Mouse (Mus musculus) G1E (cell line): ENCODE results near the gene Klhl42.

ENCODE experiments used
- CTCF ChIP-seq: IDR thresholded peaks from 2 replicates; pipeline ENCODE4 v1.5.1; 2012; ENCODE audit warnings: low read depth, low read length, inconsistent platforms, mixed read lengths
- GATA2 ChIP-seq: IDR thresholded peaks from 2 replicates; pipeline ENCODE4 v1.6.1; 2012; ENCODE audit warnings: low read depth, low read length, inconsistent platforms, borderline replicate concordance

DNA sequence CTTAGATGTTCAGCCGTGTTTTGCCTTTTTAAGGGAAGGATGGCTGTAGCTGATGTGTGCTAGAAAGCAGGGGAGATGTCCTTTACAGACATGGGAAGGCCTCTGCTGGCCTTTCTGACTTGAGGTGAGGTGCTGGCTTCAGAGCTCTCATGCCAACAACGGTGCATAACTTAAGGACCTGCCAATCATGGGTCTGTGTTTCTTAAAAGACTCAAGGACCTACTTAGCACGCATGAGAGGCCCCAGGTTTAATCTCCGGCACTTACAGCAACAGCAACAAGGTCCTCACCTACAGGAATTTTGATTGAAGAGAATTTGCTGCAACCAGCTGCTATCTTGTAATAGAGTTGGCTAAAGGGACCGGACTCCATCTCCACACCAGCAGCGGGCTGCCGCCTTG is 18.1 kb downstream of the Klhl42 start:
- TF ChIP-seq CTCF (no peak), GATA2 (no peak)
